ENCODE assay signal across 21 mouse cellular contexts in genomic region chr14:87749762-87750161, GRCm38 (mm10).
DNase-seq lines count a peak whose midpoint lies in the region; ATAC-seq and TF ChIP-seq lines count a peak whose summit lies in the region.
"Had no signal": no experiment of that assay in that cellular context is flagged by ENCODE, and none has a peak within 500 bp of the region (broad histone marks: within the 10 kb centered on the region; RNA-seq: fewer than 3 reads in every experiment).

No protein-coding gene starts in this region.

- H3K9ac ChIP-seq in embryonic facial prominence, embryonic 14.5 days (ENCODE audit: low read depth, low read length), result no peak overlapping the region
- no peak overlapping the region for H3K9ac ChIP-seq in hindbrain, postnatal 0 days (replicated peaks; ENCODE audit: low read length)
- no peak overlapping the region for H3K9ac ChIP-seq in hindbrain, embryonic 16.5 days (ENCODE audit: low read depth, low read length)
- no peak overlapping the region for H3K9ac ChIP-seq in lung, embryonic 14.5 days
- H3K9ac ChIP-seq: hindbrain, embryonic 15.5 days; kidney, embryonic 15.5 days; midbrain, embryonic 15.5 days; neural tube, embryonic 13.5 days had no signal

- peak; percentile 44; the same call in 1 of the 2 replicates for TF ChIP-seq CTCF in hindbrain, postnatal 0 days (IDR thresholded peaks at IDR 0.05; ENCODE audit: low read depth)
- TF ChIP-seq CTCF in lung, embryonic 14.5 days (IDR thresholded peaks at IDR 0.05; ENCODE audit: low read depth), result peak; percentile 16

- no peaks in the 10 kb centered on the region for H3K4me1 ChIP-seq in embryonic facial prominence, embryonic 14.5 days (ENCODE audit: control insufficient read depth, insufficient read depth, low read length)
- H3K4me1 ChIP-seq in embryonic facial prominence, embryonic 10.5 days, result no peaks in the 10 kb centered on the region
- peaks cover 3% of the 10 kb centered on the region; the same call in 1 of the 2 replicates for H3K4me1 ChIP-seq in hindbrain, postnatal 0 days (ENCODE audit: insufficient read depth, low read length)
- H3K4me1 ChIP-seq in hindbrain, embryonic 16.5 days (ENCODE audit: control insufficient read depth, insufficient read depth, low read depth, low read length), result no peaks in the 10 kb centered on the region
- H3K4me1 ChIP-seq in lung, embryonic 14.5 days (ENCODE audit: insufficient read depth), result no peaks in the 10 kb centered on the region
- H3K4me1 ChIP-seq: hindbrain, embryonic 15.5 days; kidney, embryonic 15.5 days; neural tube, embryonic 13.5 days had no signal

- peak; percentile 2 for DNase-seq in embryonic facial prominence, embryonic 14.5 days (ENCODE audit: low spot score)
- no peak for DNase-seq in embryonic facial prominence, embryonic 10.5 days (ENCODE audit: low spot score)
- DNase-seq in hindbrain, postnatal 0 days (ENCODE audit: low spot score), result no peak
- no peak for DNase-seq in lung, embryonic 14.5 days
- no peak for DNase-seq in lung, postnatal 4 days
- no peak for DNase-seq in gastrocnemius, postnatal 10 days
- DNase-seq: adrenal gland, postnatal 14 days; cerebellum, adult 9-10 months; gastrocnemius, adult 2 months; kidney, adult 11 months; lung, adult 18-20 months; lung, postnatal 36 days; retina, postnatal 1 day; thymus, postnatal 25 days had no signal

- no peak for ATAC-seq in embryonic facial prominence, embryonic 14.5 days (ENCODE audit: low read depth)
- no peak for ATAC-seq in hindbrain, postnatal 0 days
- no peak for ATAC-seq in hindbrain, embryonic 16.5 days
- no peak for ATAC-seq in lung, embryonic 14.5 days (ENCODE audit: insufficient read depth)

- no peaks in the 10 kb centered on the region for H3K27me3 ChIP-seq in embryonic facial prominence, embryonic 14.5 days (replicated peaks; ENCODE audit: control insufficient read depth, insufficient read depth, low read length)
- no peaks in the 10 kb centered on the region for H3K27me3 ChIP-seq in embryonic facial prominence, embryonic 10.5 days (replicated peaks; ENCODE audit: low read depth, poor library complexity, severe bottlenecking)
- H3K27me3 ChIP-seq in hindbrain, postnatal 0 days (ENCODE audit: insufficient read depth, low read length), result no peaks in the 10 kb centered on the region
- H3K27me3 ChIP-seq in hindbrain, embryonic 16.5 days (replicated peaks; ENCODE audit: control insufficient read depth, insufficient read depth, low read length), result no peaks in the 10 kb centered on the region
- no peaks in the 10 kb centered on the region for H3K27me3 ChIP-seq in lung, embryonic 14.5 days (ENCODE audit: insufficient read depth, low read length)
- H3K27me3 ChIP-seq: hindbrain, embryonic 15.5 days; kidney, embryonic 15.5 days; midbrain, embryonic 15.5 days; neural tube, embryonic 13.5 days had no signal

- no peak overlapping the region for H3K4me2 ChIP-seq in embryonic facial prominence, embryonic 14.5 days (ENCODE audit: low read depth, low read length)
- H3K4me2 ChIP-seq in hindbrain, postnatal 0 days (ENCODE audit: low read depth, low read length), result no peak overlapping the region
- H3K4me2 ChIP-seq in hindbrain, embryonic 16.5 days (ENCODE audit: low read length), result no peak overlapping the region
- H3K4me2 ChIP-seq in lung, embryonic 14.5 days, result no peak overlapping the region
- H3K4me2 ChIP-seq: hindbrain, embryonic 15.5 days; kidney, embryonic 15.5 days; midbrain, embryonic 15.5 days; neural tube, embryonic 13.5 days had no signal

- H3K4me3 ChIP-seq in embryonic facial prominence, embryonic 14.5 days (ENCODE audit: low read depth, low read length), result no peak overlapping the region
- no peak overlapping the region for H3K4me3 ChIP-seq in embryonic facial prominence, embryonic 10.5 days
- H3K4me3 ChIP-seq in hindbrain, postnatal 0 days (ENCODE audit: low read length), result no peak overlapping the region
- H3K4me3 ChIP-seq in hindbrain, embryonic 16.5 days (ENCODE audit: low read length), result no peak overlapping the region
- no peak overlapping the region for H3K4me3 ChIP-seq in lung, embryonic 14.5 days (ENCODE audit: low read depth, low read length)
- H3K4me3 ChIP-seq: gastrocnemius, adult 2 months; heart, embryonic 10.5 days; hindbrain, embryonic 15.5 days; kidney, embryonic 15.5 days; midbrain, embryonic 15.5 days; myocyte; neural tube, embryonic 13.5 days had no signal

- no peaks in the 10 kb centered on the region for H3K36me3 ChIP-seq in embryonic facial prominence, embryonic 14.5 days (ENCODE audit: control insufficient read depth, insufficient read depth, low read length)
- H3K36me3 ChIP-seq in embryonic facial prominence, embryonic 10.5 days (replicated peaks), result no peaks in the 10 kb centered on the region
- no peaks in the 10 kb centered on the region for H3K36me3 ChIP-seq in hindbrain, postnatal 0 days (ENCODE audit: insufficient read depth, low read length)
- no peaks in the 10 kb centered on the region for H3K36me3 ChIP-seq in hindbrain, embryonic 16.5 days (ENCODE audit: control insufficient read depth, insufficient read depth, low read length)
- no peaks in the 10 kb centered on the region for H3K36me3 ChIP-seq in lung, embryonic 14.5 days (ENCODE audit: insufficient read depth)
- H3K36me3 ChIP-seq: heart, embryonic 10.5 days; hindbrain, embryonic 15.5 days; kidney, embryonic 15.5 days; midbrain, embryonic 15.5 days; neural tube, embryonic 13.5 days had no signal

- no peak overlapping the region for H3K27ac ChIP-seq in embryonic facial prominence, embryonic 14.5 days (replicated peaks; ENCODE audit: low read depth, low read length)
- no peak overlapping the region for H3K27ac ChIP-seq in embryonic facial prominence, embryonic 10.5 days (replicated peaks)
- no peak overlapping the region for H3K27ac ChIP-seq in hindbrain, postnatal 0 days
- H3K27ac ChIP-seq in hindbrain, embryonic 16.5 days (ENCODE audit: low read depth, low read length), result no peak overlapping the region
- H3K27ac ChIP-seq in lung, embryonic 14.5 days (ENCODE audit: low read depth), result no peak overlapping the region
- H3K27ac ChIP-seq: gastrocnemius, adult 2 months; heart, embryonic 10.5 days; hindbrain, embryonic 15.5 days; kidney, embryonic 15.5 days; midbrain, embryonic 15.5 days; neural tube, embryonic 13.5 days had no signal

- no peaks in the 10 kb centered on the region for H3K9me3 ChIP-seq in embryonic facial prominence, embryonic 14.5 days (ENCODE audit: control insufficient read depth, low read length)
- H3K9me3 ChIP-seq in embryonic facial prominence, embryonic 10.5 days, result no peaks in the 10 kb centered on the region
- H3K9me3 ChIP-seq in hindbrain, postnatal 0 days (ENCODE audit: low read length), result no peaks in the 10 kb centered on the region
- H3K9me3 ChIP-seq in hindbrain, embryonic 16.5 days (ENCODE audit: control insufficient read depth, low read length), result no peaks in the 10 kb centered on the region
- H3K9me3 ChIP-seq in lung, embryonic 14.5 days (ENCODE audit: low read depth, low read length), result no peaks in the 10 kb centered on the region
- H3K9me3 ChIP-seq: heart, embryonic 10.5 days; hindbrain, embryonic 15.5 days; kidney, embryonic 15.5 days; midbrain, embryonic 15.5 days; neural tube, embryonic 13.5 days had no signal
